23 mouse cellular contexts compared by ENCODE assay signal in the genomic region with DNA sequence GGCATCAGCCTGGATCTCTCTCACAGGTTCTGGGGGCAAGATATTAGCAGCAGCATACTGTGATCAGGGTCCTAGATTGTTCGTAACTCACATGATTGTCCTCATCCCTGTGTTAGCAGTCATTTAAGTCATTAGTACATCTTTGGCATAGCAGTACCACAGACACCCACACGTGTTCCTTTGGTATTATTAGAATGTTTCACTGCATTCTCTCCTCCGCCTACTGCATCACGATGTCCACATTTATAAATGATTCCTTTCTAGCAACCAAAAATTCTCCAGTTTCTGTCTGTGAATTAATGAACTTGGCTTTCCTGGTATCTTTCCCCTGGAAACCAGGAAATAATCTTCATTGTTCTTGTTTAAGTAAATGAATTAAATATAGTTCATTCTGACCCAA. TPM values are rescaled to one million over a fixed set of nuclear protein-coding genes. Genes with fewer than 3 reads are reported as not detected.
DNase-seq lines count a peak whose midpoint lies in the region; TF ChIP-seq lines count a peak whose summit lies in the region.
"Had no signal": no experiment of that assay in that cellular context is flagged by ENCODE, and none has a peak within 500 bp of the region (broad histone marks: within the 10 kb centered on the region; RNA-seq: fewer than 3 reads in every experiment).

No protein-coding gene starts in this region.

- TF ChIP-seq CTCF in left cerebral cortex, adult 2 months (IDR thresholded peaks at IDR 0.05), result no peak

- no peak overlapping the region for H3K4me3 ChIP-seq in left cerebral cortex, adult 2 months
- H3K4me3 ChIP-seq in hindbrain, embryonic 10.5 days, result no peak overlapping the region
- H3K4me3 ChIP-seq: embryonic facial prominence, embryonic 15.5 days; forebrain, embryonic 10.5 days; gastrocnemius, adult 2 months; hindbrain, embryonic 13.5 days; limb, embryonic 13.5 days; liver, embryonic 13.5 days; megakaryocyte, embryonic 14.5 days; midbrain, embryonic 13.5 days had no signal

- intact Hi-C loops in left cerebral cortex, adult 2 months (cut with DNase I), result loop anchor here (10.0 kb wide), 1 partner anchor 477 kb away; no protein-coding TSS in a partner anchor

- peak; percentile 57 to 70 for DNase-seq in frontal cortex, adult 2 months (ENCODE audit: extremely low spot score in 1 of 2, low spot score in 1 of 2)
- no peak for DNase-seq in frontal cortex, postnatal 14 days (ENCODE audit: low spot score in 2 of 2)
- peak; percentile 70 for DNase-seq in right cerebral cortex, adult 18-20 months
- no peak for DNase-seq in right cerebral cortex, postnatal 25 days
- DNase-seq in left cerebral cortex, adult 2 months (ENCODE audit: extremely low spot score in 1 of 2, low spot score in 2 of 2), result no peak
- no peak for DNase-seq in hindbrain, embryonic 10.5 days (ENCODE audit: low spot score)
- DNase-seq in neural tube, embryonic 10.5 days (ENCODE audit: extremely low spot score, low spot score), result no peak
- DNase-seq in kidney, adult 8-10 months, result no peak
- DNase-seq: adrenal gland, postnatal 25 days; cerebellum, adult 9-10 months; gastrocnemius, adult 2 months; kidney, adult 11 months; kidney, postnatal 4 days; liver, embryonic 13.5 days; lung, adult 2 months; retina, postnatal 1 day; thymus, adult 2 months had no signal

- peak overlapping the region; percentile 71 for H3K27ac ChIP-seq in left cerebral cortex, adult 2 months
- no peak overlapping the region for H3K27ac ChIP-seq in hindbrain, embryonic 10.5 days
- H3K27ac ChIP-seq: embryonic facial prominence, embryonic 15.5 days; forebrain, embryonic 10.5 days; gastrocnemius, adult 2 months; hindbrain, embryonic 13.5 days; limb, embryonic 13.5 days; liver, embryonic 13.5 days; midbrain, embryonic 13.5 days had no signal

- no peaks in the 10 kb centered on the region for H3K4me1 ChIP-seq in hindbrain, embryonic 10.5 days (replicated peaks)
- H3K4me1 ChIP-seq: embryonic facial prominence, embryonic 15.5 days; forebrain, embryonic 10.5 days; hindbrain, embryonic 13.5 days; limb, embryonic 13.5 days; liver, embryonic 13.5 days; megakaryocyte, embryonic 14.5 days; midbrain, embryonic 13.5 days had no signal

- WGBS in hindbrain, embryonic 10.5 days, result 79% methylated on average over 4 of the region's 4 CpGs

- H3K27me3 ChIP-seq in hindbrain, embryonic 10.5 days (ENCODE audit: insufficient read depth, poor library complexity, severe bottlenecking), result no peaks in the 10 kb centered on the region
- H3K27me3 ChIP-seq: embryonic facial prominence, embryonic 15.5 days; hindbrain, embryonic 13.5 days; limb, embryonic 13.5 days; liver, embryonic 13.5 days; midbrain, embryonic 13.5 days had no signal

- no peaks in the 10 kb centered on the region for H3K9me3 ChIP-seq in hindbrain, embryonic 10.5 days
- H3K9me3 ChIP-seq: embryonic facial prominence, embryonic 15.5 days; forebrain, embryonic 10.5 days; hindbrain, embryonic 13.5 days; limb, embryonic 13.5 days; liver, embryonic 13.5 days; midbrain, embryonic 13.5 days had no signal

- no peaks in the 10 kb centered on the region for H3K36me3 ChIP-seq in hindbrain, embryonic 10.5 days
- H3K36me3 ChIP-seq: embryonic facial prominence, embryonic 15.5 days; forebrain, embryonic 10.5 days; hindbrain, embryonic 13.5 days; limb, embryonic 13.5 days; liver, embryonic 13.5 days; midbrain, embryonic 13.5 days had no signal

RNA-seq across cellular contexts. Expression of a gene that starts 20.4 kb away (rescaled TPM):
- 92.9 and 105 TPM in 2 replicates for polyA plus RNA-seq in frontal cortex, adult 2 months (2012; rRNA removed)
- 100 to 1,000 TPM; 171 to 172 TPM for total RNA-seq in left cerebral cortex, adult 2 months (2021)
- 21.4 and 24.3 TPM in 2 replicates for polyA plus RNA-seq in hindbrain, embryonic 10.5 days (2016; fragmentation: Nextera tagmentation; extraction: Ambion mirVana)

Comparison
In these comparisons a context has a peak if more than half of its experiments do, and no peak if none do; other contexts are left out.
1. DNase-seq: peak in frontal cortex, adult 2 months (2 of 2) and right cerebral cortex, adult 18-20 months (single experiment); none in frontal cortex, postnatal 14 days (0 of 2), right cerebral cortex, postnatal 25 days (single experiment), left cerebral cortex, adult 2 months (0 of 2), hindbrain, embryonic 10.5 days (single experiment), neural tube, embryonic 10.5 days (single experiment) and kidney, adult 8-10 months (0 of 2).